Mouse (Mus musculus) neural tube, embryonic 11.5 days (tissue): Measurements from ENCODE around the gene Izumo1r. TPM values are rescaled to one million over a fixed set of nuclear protein-coding genes. Genes with fewer than 3 reads are reported as not detected.

Experiments used
- ATAC-seq: fragments of 200-750 bp; cut with Nextera tagmentation; 2 replicates; pipeline ENCODE4 v1.8.0; 2017; ENCODE audit warnings: moderate number of reproducible peaks, mild to moderate bottlenecking, moderate TSS enrichment, moderate library complexity; ENCODE audit not compliant: insufficient read depth, low FRiP score, low TSS enrichment
- DNase-seq: peaks from one replicate; pipeline ENCODE4 v3.0.0-alpha.2; 2015; ENCODE audit warnings: low spot score
- H3K27ac ChIP-seq: fragments of 300-500 bp; sonication (generic); 2 replicates; pipeline ENCODE4 v1.5.1; 2014; ENCODE audit warnings: low read depth, mild to moderate bottlenecking, low read length
- H3K27me3 ChIP-seq: fragments of 300-500 bp; sonication (generic); 2 replicates; pipeline ENCODE4 v1.6.1; 2014; ENCODE audit warnings: mild to moderate bottlenecking, low read length, mixed read lengths; ENCODE audit not compliant: control insufficient read depth, insufficient read depth
- H3K36me3 ChIP-seq: fragments of 300-500 bp; sonication (generic); 2 replicates; pipeline ENCODE4 v1.6.1; 2014; ENCODE audit warnings: mild to moderate bottlenecking, low read length, moderate library complexity, mixed read lengths; ENCODE audit not compliant: control insufficient read depth, insufficient read depth
- H3K4me1 ChIP-seq: fragments of 300-500 bp; sonication (generic); 2 replicates; pipeline ENCODE4 v1.6.1; 2014; ENCODE audit warnings: low read length, mixed read lengths; ENCODE audit not compliant: control insufficient read depth, insufficient read depth
- H3K4me2 ChIP-seq: fragments of 300-500 bp; sonication (generic); 2 replicates; pipeline ENCODE4 v1.6.1; 2014; ENCODE audit warnings: low read depth, mild to moderate bottlenecking, moderate library complexity
- H3K4me3 ChIP-seq: fragments of 300-500 bp; sonication (generic); 2 replicates; pipeline ENCODE4 v1.5.1; 2014; ENCODE audit warnings: low read depth, low read length
- H3K9ac ChIP-seq: fragments of 300-500 bp; sonication (generic); 2 replicates; pipeline ENCODE4 v1.6.1; 2014; ENCODE audit warnings: mild to moderate bottlenecking, low read length
- H3K9me3 ChIP-seq: fragments of 300-500 bp; sonication (generic); 2 replicates; pipeline ENCODE4 v1.6.1; 2016; ENCODE audit warnings: low read length; ENCODE audit not compliant: control insufficient read depth
- WGBS: fragments of 180-500 bp; shearing (Covaris S2); extraction: QIAGEN DNeasy Blood & Tissue Kit; methylation state at CpG from one replicate; pipeline ENCODE4 v1.1.7; 2014; 5-methylcytosine and 5-hydroxymethylcytosine counted together
- polyA plus RNA-seq: library from polyadenylated mRNA; unstranded; fragments of >200 nt; fragmentation: Nextera tagmentation; extraction: Ambion mirVana; gene quantifications from 2 replicates; pipeline ENCODE4 v1.2.1, GENCODE M21; 2014

Gene Izumo1r
- polyA plus RNA-seq, 1 experiment from 2014 or later = not detected

GRCm38 (mm10) chr9:14931943-14932342 is 28.2 kb upstream of the Izumo1r start:
- H3K9ac ChIP-seq = no peak overlapping the region
- no peaks in the 10 kb centered on the region for H3K9me3 ChIP-seq
- no peaks in the 10 kb centered on the region for H3K27me3 ChIP-seq
- ATAC-seq = no peak
- H3K4me2 ChIP-seq = no peak overlapping the region
- H3K27ac ChIP-seq = no peak overlapping the region
- no peak for DNase-seq
- H3K4me1 ChIP-seq = no peaks in the 10 kb centered on the region
- H3K4me3 ChIP-seq = no peak overlapping the region
- H3K36me3 ChIP-seq = no peaks in the 10 kb centered on the region
- WGBS = 53% methylated on average over 7 of the region's 7 CpGs

- no peaks in the 10 kb centered on the region for H3K36me3 ChIP-seq
- 81% methylated on average over 8 of the region's 8 CpGs for WGBS
These were observed 27.5 kb upstream of the Izumo1r start for GRCm38 (mm10) chr9:14931211-14931610.

GRCm38 (mm10) chr9:14926593-14926992 is 22.8 kb upstream of the Izumo1r start:
- H3K9me3 ChIP-seq = no peaks in the 10 kb centered on the region
- no peak overlapping the region for H3K9ac ChIP-seq
- no peaks in the 10 kb centered on the region for H3K36me3 ChIP-seq
- H3K4me2 ChIP-seq = no peak overlapping the region
- no peak for ATAC-seq
- no peaks in the 10 kb centered on the region for H3K4me1 ChIP-seq
- H3K27ac ChIP-seq = no peak overlapping the region
- H3K4me3 ChIP-seq = no peak overlapping the region
- DNase-seq = no peak
- 19% methylated on average over 1 of the region's 1 CpGs for WGBS
- H3K27me3 ChIP-seq = no peaks in the 10 kb centered on the region

More at GRCm38 (mm10) chr9:14931211-14931610, 27.5 kb upstream of the Izumo1r start:
- Histone ChIP-seq H3K4me2 (no peak overlapping the region), H3K27me3 (no peaks in the 10 kb centered on the region), H3K4me1 (no peaks in the 10 kb centered on the region), H3K9ac (no peak overlapping the region), H3K9me3 (no peaks in the 10 kb centered on the region), H3K27ac (no peak overlapping the region), H3K4me3 (no peak overlapping the region)
- ATAC-seq (no peak), DNase-seq (no peak)

GRCm38 (mm10) chr9:14923625-14924024 is 19.9 kb upstream of the Izumo1r start:
- no peak for DNase-seq
- Histone ChIP-seq H3K36me3 (no peaks in the 10 kb centered on the region), H3K4me3 (no peak overlapping the region), H3K27ac (no peak overlapping the region), H3K4me2 (no peak overlapping the region), H3K9me3 (no peaks in the 10 kb centered on the region), H3K27me3 (no peaks in the 10 kb centered on the region), H3K4me1 (no peaks in the 10 kb centered on the region), H3K9ac (no peak overlapping the region)
- 81% methylated on average over 4 of the region's 4 CpGs for WGBS
- ATAC-seq = no peak

GRCm38 (mm10) chr9:14921971-14922560 is 18.3 kb upstream of the Izumo1r start:
- no peak overlapping the region for H3K4me2 ChIP-seq
- no peak for DNase-seq
- no peak for ATAC-seq
- H3K4me3 ChIP-seq = no peak overlapping the region
- no peaks in the 10 kb centered on the region for H3K27me3 ChIP-seq
- no peak overlapping the region for H3K9ac ChIP-seq
- H3K27ac ChIP-seq = no peak overlapping the region
- 10% methylated on average over 1 of the region's 1 CpGs for WGBS
- no peaks in the 10 kb centered on the region for H3K36me3 ChIP-seq
- H3K9me3 ChIP-seq = no peaks in the 10 kb centered on the region
- H3K4me1 ChIP-seq = no peaks in the 10 kb centered on the region

GRCm38 (mm10) chr9:14921254-14921653 is 17.5 kb upstream of the Izumo1r start:
- Histone ChIP-seq H3K4me2 (no peak overlapping the region), H3K27ac (no peak overlapping the region), H3K36me3 (no peaks in the 10 kb centered on the region), H3K4me1 (no peaks in the 10 kb centered on the region), H3K9ac (no peak overlapping the region), H3K9me3 (no peaks in the 10 kb centered on the region), H3K27me3 (no peaks in the 10 kb centered on the region), H3K4me3 (no peak overlapping the region)
- no peak for ATAC-seq
- no peak for DNase-seq
- WGBS = 75% methylated on average over 4 of the region's 4 CpGs

GRCm38 (mm10) chr9:14920608-14921007 is 16.9 kb upstream of the Izumo1r start:
- Histone ChIP-seq H3K4me3 (no peak overlapping the region), H3K9me3 (no peaks in the 10 kb centered on the region), H3K9ac (no peak overlapping the region), H3K36me3 (no peaks in the 10 kb centered on the region), H3K27ac (no peak overlapping the region), H3K4me2 (no peak overlapping the region), H3K27me3 (no peaks in the 10 kb centered on the region), H3K4me1 (no peaks in the 10 kb centered on the region)
- no peak for ATAC-seq
- no peak for DNase-seq
- 85% methylated on average over 4 of the region's 4 CpGs for WGBS

- ATAC-seq = no peak
- Histone ChIP-seq H3K9ac (no peak overlapping the region), H3K27me3 (no peaks in the 10 kb centered on the region), H3K4me1 (no peaks in the 10 kb centered on the region), H3K9me3 (no peaks in the 10 kb centered on the region), H3K27ac (no peak overlapping the region), H3K36me3 (no peaks in the 10 kb centered on the region), H3K4me2 (no peak overlapping the region), H3K4me3 (no peak overlapping the region)
- no peak for DNase-seq
- WGBS = 69% methylated on average over 5 of the region's 5 CpGs
These were observed 15.3 kb upstream of the Izumo1r start for GRCm38 (mm10) chr9:14918825-14919668.

- Histone ChIP-seq H3K4me3 (no peak overlapping the region), H3K27me3 (no peaks in the 10 kb centered on the region), H3K4me1 (no peaks in the 10 kb centered on the region), H3K9ac (no peak overlapping the region), H3K4me2 (no peak overlapping the region), H3K9me3 (no peaks in the 10 kb centered on the region), H3K27ac (no peak overlapping the region), H3K36me3 (no peaks in the 10 kb centered on the region)
- no peak for DNase-seq
- ATAC-seq = no peak
- 94% methylated on average over 2 of the region's 2 CpGs for WGBS
These were observed 13.9 kb upstream of the Izumo1r start for GRCm38 (mm10) chr9:14917661-14918060.
